In genomic region chr2:131160671-131161111, GRCm38 (mm10) we compare ENCODE assay signal across 9 mouse cellular contexts. TPM values are rescaled to one million over a fixed set of nuclear protein-coding genes. Genes with fewer than 3 reads are reported as not detected.
DNase-seq lines count a peak whose midpoint lies in the region; ATAC-seq and TF ChIP-seq lines count a peak whose summit lies in the region.
"Had no signal": no experiment of that assay in that cellular context is flagged by ENCODE, and none has a peak within 500 bp of the region (broad histone marks: within the 10 kb centered on the region; RNA-seq: fewer than 3 reads in every experiment).

No protein-coding gene starts in this region.

- H3K4me3 ChIP-seq in layer of hippocampus, adult 2 months: peak overlapping the region; percentile 84
- peak overlapping the region; percentile 82 for H3K4me3 ChIP-seq in heart, embryonic 13.5 days

- no peaks in the 10 kb centered on the region for H3K27me3 ChIP-seq in heart, embryonic 13.5 days (replicated peaks)

- peaks cover 44% of the 10 kb centered on the region for H3K4me1 ChIP-seq in heart, embryonic 13.5 days

- ATAC-seq in heart, embryonic 13.5 days (ENCODE audit: extremely low read depth, insufficient number of reproducible peaks, low FRiP score, low TSS enrichment): 0 out of 2 replicates have a peak, but pooled peaks have one; percentile 2
- peak; percentile 27; the same call in 1 of the 2 replicates for ATAC-seq in megakaryocyte progenitor cell, adult 5-6 weeks (replicated peaks; ENCODE audit: poor library complexity)
- ATAC-seq in activated CD4-positive, CD25-positive, alpha-beta regulatory T cell, adult 4 months: no peak

- peak overlapping the region; percentile 85 for H3K4me2 ChIP-seq in heart, embryonic 13.5 days

- H3K9me3 ChIP-seq in heart, embryonic 13.5 days: peaks cover 9% of the 10 kb centered on the region; the same call in 1 of the 2 replicates

- no peak for DNase-seq in layer of hippocampus, adult 2 months (ENCODE audit: low spot score in 2 of 2)
- no peak for DNase-seq in layer of hippocampus, postnatal 25 days (ENCODE audit: extremely low spot score in 1 of 2, low spot score in 1 of 2)
- peak; percentile 42 for DNase-seq in c-Kit-positive CD71-positive TER-119-negative erythroid progenitor cells, embryonic 14.5 days (ENCODE audit: low read depth)
- DNase-seq in kidney, postnatal 14 days: peak; percentile 60
- DNase-seq in gastrocnemius, postnatal 4 days (ENCODE audit: low spot score in 2 of 2): no peak

- 1% methylated on average over 17 of the region's 17 CpGs for WGBS in heart, embryonic 13.5 days

- H3K27ac ChIP-seq in layer of hippocampus, adult 2 months: peak overlapping the region; percentile 96
- peak overlapping the region; percentile 92 for H3K27ac ChIP-seq in heart, embryonic 13.5 days (replicated peaks)

- TF ChIP-seq CTCF in layer of hippocampus, adult 2 months (conservative IDR thresholded peaks at IDR 0.05): peak; percentile 66

- peak overlapping the region; percentile 84 for H3K9ac ChIP-seq in heart, embryonic 13.5 days

- peaks cover under 1% of the 10 kb centered on the region; the same call in 1 of the 2 replicates for H3K36me3 ChIP-seq in heart, embryonic 13.5 days

RNA-seq across cellular contexts. Expression of gene 1700037H04Rik, which starts 0.8 kb away (rescaled TPM):
- 10 to 100 TPM; 46.0 to 46.7 TPM for total RNA-seq in layer of hippocampus, adult 2 months (2021)
- 10 to 100 TPM; 55.5 to 66.7 TPM for total RNA-seq in layer of hippocampus, postnatal 25 days (2021)
- 69.0 and 71.4 TPM in 2 replicates for polyA plus RNA-seq in heart, embryonic 13.5 days (2015; fragmentation: Nextera tagmentation; extraction: Ambion mirVana)
- total RNA-seq in megakaryocyte progenitor cell, adult 5-6 weeks (2015): 85.1 and 90.4 TPM in 2 replicates
- total RNA-seq in megakaryocyte progenitor cell, adult 5-6 weeks (2017): 34.9 and 39.5 TPM in 2 replicates
- polyA plus RNA-seq in activated CD4-positive, CD25-positive, alpha-beta regulatory T cell, adult 4 months (2017; shearing (Covaris generic)): 10 to 100 TPM; 37.7 to 47.8 TPM
- total RNA-seq in gastrocnemius, postnatal 4 days (2021): 10 to 100 TPM; 11.7 to 14.5 TPM

RNA-seq across cellular contexts. Expression of gene Cenpb, which starts 19.2 kb away (rescaled TPM):
- total RNA-seq in layer of hippocampus, adult 2 months (2021): 10 to 100 TPM; 72.3 to 78.8 TPM
- total RNA-seq in layer of hippocampus, postnatal 25 days (2021): 10 to 100 TPM; 84.8 to 92.4 TPM
- 6.8 and 7.0 TPM in 2 replicates for polyA plus RNA-seq in heart, embryonic 13.5 days (2015; fragmentation: Nextera tagmentation; extraction: Ambion mirVana)
- 8.0 and 8.3 TPM in 2 replicates for total RNA-seq in megakaryocyte progenitor cell, adult 5-6 weeks (2015)
- total RNA-seq in megakaryocyte progenitor cell, adult 5-6 weeks (2017): 14.8 and 15.8 TPM in 2 replicates
- polyA plus RNA-seq in activated CD4-positive, CD25-positive, alpha-beta regulatory T cell, adult 4 months (2017; shearing (Covaris generic)): 1 to 10 TPM; 3.0 to 3.1 TPM
- 10 to 100 TPM; 63.8 to 70.1 TPM for total RNA-seq in gastrocnemius, postnatal 4 days (2021)

RNA-seq across cellular contexts. Expression of gene Cdc25b, which starts 26.1 kb away (rescaled TPM):
- total RNA-seq in layer of hippocampus, adult 2 months (2021): 10 to 100 TPM; 23.4 to 25.5 TPM
- total RNA-seq in layer of hippocampus, postnatal 25 days (2021): 10 to 100 TPM; 15.4 to 26.6 TPM
- polyA plus RNA-seq in heart, embryonic 13.5 days (2015; fragmentation: Nextera tagmentation; extraction: Ambion mirVana): 36.6 and 41.2 TPM in 2 replicates
- total RNA-seq in megakaryocyte progenitor cell, adult 5-6 weeks (2015): 8.9 and 10.8 TPM in 2 replicates
- total RNA-seq in megakaryocyte progenitor cell, adult 5-6 weeks (2017): 9.6 and 13.4 TPM in 2 replicates
- polyA plus RNA-seq in activated CD4-positive, CD25-positive, alpha-beta regulatory T cell, adult 4 months (2017; shearing (Covaris generic)): 10 to 100 TPM; 90.4 to 96.2 TPM
- total RNA-seq in gastrocnemius, postnatal 4 days (2021): 10 to 100 TPM; 18.0 to 22.4 TPM

RNA-seq across cellular contexts. Expression of gene Spef1, which starts 26.4 kb away (rescaled TPM):
- 1 to 10 TPM; 8.5 to 8.9 TPM for total RNA-seq in layer of hippocampus, adult 2 months (2021)
- 10 to 100 TPM; 11.2 to 12.4 TPM for total RNA-seq in layer of hippocampus, postnatal 25 days (2021)
- polyA plus RNA-seq in heart, embryonic 13.5 days (2015; fragmentation: Nextera tagmentation; extraction: Ambion mirVana): 1.3 and 1.5 TPM in 2 replicates
- 0.39 and 0.72 TPM in 2 replicates for total RNA-seq in megakaryocyte progenitor cell, adult 5-6 weeks (2015)
- total RNA-seq in megakaryocyte progenitor cell, adult 5-6 weeks (2017): 0.91 and 2.0 TPM in 2 replicates
- polyA plus RNA-seq in activated CD4-positive, CD25-positive, alpha-beta regulatory T cell, adult 4 months (2017; shearing (Covaris generic)): 1 to 10 TPM in 1 of 2 experiments, not detected in 1; 1.3 TPM
- total RNA-seq in gastrocnemius, postnatal 4 days (2021): 1 to 10 TPM; 5.8 to 6.6 TPM

RNA-seq across cellular contexts. Expression of gene Gm11037, which starts 27.4 kb away (rescaled TPM):
- total RNA-seq in layer of hippocampus, adult 2 months (2021): not detected
- not detected for total RNA-seq in layer of hippocampus, postnatal 25 days (2021)
- polyA plus RNA-seq in heart, embryonic 13.5 days (2015; fragmentation: Nextera tagmentation; extraction: Ambion mirVana): not detected in 2 replicates
- total RNA-seq in megakaryocyte progenitor cell, adult 5-6 weeks (2015): not detected in 2 replicates
- total RNA-seq in megakaryocyte progenitor cell, adult 5-6 weeks (2017): not detected in 2 replicates
- polyA plus RNA-seq in activated CD4-positive, CD25-positive, alpha-beta regulatory T cell, adult 4 months (2017; shearing (Covaris generic)): not detected
- not detected for total RNA-seq in gastrocnemius, postnatal 4 days (2021)
- total RNA-seq: neutrophil, adult 5-6 weeks had no signal

Comparison
In these comparisons a context has a peak if more than half of its experiments do, and no peak if none do; other contexts are left out.
1. DNase-seq: peak in c-Kit-positive CD71-positive TER-119-negative erythroid progenitor cells, embryonic 14.5 days (single experiment) and kidney, postnatal 14 days (single experiment); none in layer of hippocampus, adult 2 months (0 of 2), layer of hippocampus, postnatal 25 days (0 of 2) and gastrocnemius, postnatal 4 days (0 of 2).